Mouse (Mus musculus): ENCODE data around the gene Tbl1xr1. TPM values are rescaled to one million over a fixed set of nuclear protein-coding genes. Genes with fewer than 3 reads are reported as not detected.

Tbl1xr1 gene
- 10 to 100 TPM; 52.9 to 55.5 TPM for total RNA-seq (2021)
- long read RNA-seq, experiment 1, full-length matches to known transcripts, result 7 of 19 reads
- long read RNA-seq, experiment 1, partial matches to known transcripts, result 0 of 19 reads
- long read RNA-seq, experiment 1, other reads (novel, unspliced or antisense), result 12 of 19 reads
- long read RNA-seq, experiment 2, full-length matches to known transcripts, result 5 of 20 reads
- long read RNA-seq, experiment 2, partial matches to known transcripts, result 7 of 20 reads
- long read RNA-seq, experiment 2, other reads (novel, unspliced or antisense), result 8 of 20 reads

DNA sequence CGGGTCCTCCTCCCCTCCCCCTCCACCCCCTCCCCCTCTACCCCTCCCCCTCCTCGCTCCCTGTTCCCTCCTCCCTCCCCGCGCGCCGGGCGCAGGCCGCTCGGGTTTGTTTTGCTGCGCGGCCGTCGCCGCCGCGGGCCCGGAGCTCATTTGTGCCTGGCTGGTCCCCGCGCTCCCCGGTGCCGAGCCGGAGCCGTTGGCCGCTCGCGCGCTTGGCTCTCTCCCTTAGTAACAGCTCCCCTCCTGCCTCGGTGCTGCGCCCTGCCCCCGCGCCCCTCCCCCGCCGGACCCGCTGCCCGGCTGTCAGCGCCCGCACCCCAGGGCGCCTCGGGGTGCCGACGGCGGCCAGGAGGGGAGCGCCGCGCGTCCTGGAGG is at the start of gene Tbl1xr1:
Tbl1xr1 (plus strand) TSS at position 92 of the 375 bp plus-strand sequence.
- DNase-seq (ENCODE audit: low spot score), result peak; percentile 95

DNA sequence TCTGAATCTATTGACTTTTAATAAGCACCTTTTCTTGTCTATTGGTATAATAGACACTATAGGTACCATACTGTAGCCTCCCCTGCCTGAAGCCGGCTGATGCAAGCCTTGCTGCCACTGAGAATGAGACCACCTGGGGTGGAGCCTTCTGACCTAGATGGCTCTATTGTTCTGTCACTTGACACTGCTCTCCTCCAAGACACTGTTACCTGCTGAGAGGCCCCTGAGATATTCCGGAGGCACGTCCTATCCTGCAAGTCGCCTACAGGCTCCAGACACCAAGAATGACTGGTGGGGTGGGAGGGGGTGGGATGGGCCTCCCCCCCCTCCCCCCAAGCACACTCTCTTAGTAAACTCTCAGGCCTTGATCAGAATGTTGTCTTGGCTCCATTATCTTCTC is 38.4 kb upstream of the Tbl1xr1 start:
- DNase-seq (ENCODE audit: low spot score), result no peak

GRCm38 (mm10) chr3:22039036-22039795 is 37.2 kb upstream of the Tbl1xr1 start:
- no peak for DNase-seq (ENCODE audit: low spot score)

DNA sequence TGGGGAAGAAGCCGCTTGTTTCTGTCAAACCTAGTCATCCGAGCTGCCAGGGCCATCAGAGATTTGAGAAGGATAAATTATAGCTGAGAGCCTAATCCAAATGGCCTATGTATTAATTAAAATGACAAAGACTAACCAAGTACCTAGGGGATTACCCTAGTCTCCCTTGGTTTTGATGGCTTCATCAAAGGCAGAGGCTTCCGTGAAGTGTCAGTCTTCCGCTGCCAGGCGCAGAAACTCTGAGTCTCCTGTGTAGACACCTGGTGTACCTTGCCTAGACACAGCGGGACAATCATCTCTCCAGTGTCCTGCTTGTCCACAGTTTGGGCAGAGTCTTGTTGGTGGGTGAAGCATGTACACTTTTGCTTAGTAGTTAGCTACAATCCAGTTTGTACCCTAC is 35.8 kb upstream of the Tbl1xr1 start:
- DNase-seq (ENCODE audit: low spot score), result no peak

GRCm38 (mm10) chr3:22047203-22047602 is 29.2 kb upstream of the Tbl1xr1 start:
- peak; percentile 20 for DNase-seq (ENCODE audit: low spot score)

DNA sequence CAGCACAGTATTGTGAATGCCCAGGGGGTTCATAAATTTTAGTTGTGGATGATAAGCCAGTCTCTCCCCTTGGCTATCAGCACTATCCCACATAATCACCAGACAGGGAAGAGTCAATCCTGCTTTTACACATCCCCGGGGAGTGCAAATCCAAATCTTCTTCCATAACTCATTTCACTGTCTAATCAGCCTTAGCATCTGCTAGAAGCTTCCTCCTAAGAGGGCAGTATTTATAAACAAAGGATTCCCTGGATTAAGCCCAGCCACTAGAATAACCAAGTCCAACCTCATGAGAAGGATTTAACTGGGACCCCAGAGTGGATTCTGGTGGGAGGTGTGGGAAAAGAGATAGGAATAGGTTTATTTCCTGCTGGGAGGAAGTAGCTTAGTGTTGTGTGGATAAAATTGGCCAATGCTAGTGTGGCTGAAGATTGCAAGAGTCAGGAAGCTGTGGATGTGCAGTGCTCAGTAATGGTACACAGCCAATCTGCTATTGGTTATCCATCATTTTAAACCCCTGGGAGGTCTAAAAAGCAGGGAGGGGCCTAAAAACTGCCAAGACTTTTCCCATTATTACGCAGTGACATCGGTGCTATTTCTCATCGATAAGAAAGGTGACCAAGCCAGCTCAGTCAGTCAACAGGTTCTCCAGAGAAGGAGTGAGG is 19.7 kb upstream of the Tbl1xr1 start:
- DNase-seq (ENCODE audit: low spot score), result no peak

GRCm38 (mm10) chr3:22058206-22058804 is 18.1 kb upstream of the Tbl1xr1 start:
- no peak for DNase-seq (ENCODE audit: low spot score)

GRCm38 (mm10) chr3:22061163-22061562 is 15.3 kb upstream of the Tbl1xr1 start:
- no peak for DNase-seq (ENCODE audit: low spot score)

GRCm38 (mm10) chr3:22068621-22069020 is 7.8 kb upstream of the Tbl1xr1 start:
- DNase-seq (ENCODE audit: low spot score), result no peak

DNA sequence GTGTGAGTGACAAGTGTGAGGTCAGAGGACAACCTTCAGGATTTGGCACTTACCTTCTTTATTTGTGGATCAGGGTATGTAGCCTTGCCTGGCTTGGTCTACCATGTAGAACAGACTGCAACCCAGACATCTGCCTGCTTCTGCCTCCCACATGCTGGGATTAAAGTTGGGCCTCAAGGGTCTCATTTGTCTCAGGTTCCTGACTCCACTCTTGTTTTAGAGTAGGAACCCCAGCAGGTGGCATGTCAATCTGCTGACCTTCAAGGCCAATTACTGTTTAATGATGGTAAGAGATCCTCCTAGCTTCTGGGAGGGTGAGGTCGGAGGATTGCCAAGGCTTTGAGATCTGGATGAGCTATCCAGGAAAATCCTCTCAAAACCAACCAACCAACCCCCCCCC is 2.5 kb upstream of the Tbl1xr1 start:
- DNase-seq (ENCODE audit: low spot score), result no peak

DNA sequence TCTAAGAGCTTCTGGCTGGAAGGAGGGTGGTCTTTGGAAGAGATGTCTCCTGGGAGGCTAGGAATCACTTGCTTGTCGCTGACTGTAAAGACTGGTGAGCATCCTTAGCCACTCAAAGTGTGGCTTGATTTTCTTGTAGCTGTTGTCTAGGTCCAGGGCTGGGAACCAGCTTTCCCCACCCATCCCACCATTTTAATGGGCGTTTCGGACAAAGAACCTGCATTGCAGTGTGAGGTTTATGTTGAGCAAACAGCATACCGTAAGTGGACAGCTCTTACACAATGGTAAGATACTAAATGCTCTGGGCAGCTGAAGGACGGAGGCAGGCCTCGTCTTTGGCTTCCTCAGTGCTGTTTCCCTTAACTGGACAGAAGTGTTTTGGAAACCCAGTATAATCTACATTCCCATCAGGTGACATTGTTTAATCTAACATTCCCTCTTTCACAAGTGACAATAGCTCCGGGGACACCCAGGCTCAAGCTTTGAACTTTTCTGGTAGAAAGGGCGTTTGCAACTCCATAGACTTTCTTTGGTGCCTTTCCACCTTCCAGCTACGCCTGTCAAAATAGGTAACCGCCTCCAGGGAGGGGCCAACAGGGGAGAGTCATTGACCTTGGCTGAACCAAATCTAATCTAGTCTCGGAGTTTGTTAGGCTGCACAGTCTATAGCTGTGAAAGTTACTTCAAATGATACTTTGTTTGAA is 1.7 kb upstream of the Tbl1xr1 start:
- no peak for DNase-seq (ENCODE audit: low spot score)

- no peak for DNase-seq (ENCODE audit: low spot score)
These were observed 950 bp upstream of the Tbl1xr1 start for GRCm38 (mm10) chr3:22075517-22075886.

GRCm38 (mm10) chr3:22075887-22076560 is 428 bp upstream of the Tbl1xr1 start:
- DNase-seq (ENCODE audit: low spot score), result peak; percentile 85

GRCm38 (mm10) chr3:22076936-22077656 is 644 bp downstream of the Tbl1xr1 start:
- peak; percentile 50 for DNase-seq (ENCODE audit: low spot score)

GRCm38 (mm10) chr3:22077657-22078475 is 1.4 kb downstream of the Tbl1xr1 start:
- DNase-seq (ENCODE audit: low spot score), result peak; percentile 43

GRCm38 (mm10) chr3:22078529-22078928 is 2.1 kb downstream of the Tbl1xr1 start:
- no peak for DNase-seq (ENCODE audit: low spot score)

GRCm38 (mm10) chr3:22081869-22082268 is 5.4 kb downstream of the Tbl1xr1 start:
- no peak for DNase-seq (ENCODE audit: low spot score)

- no peak for DNase-seq (ENCODE audit: low spot score)
These were observed 6.4 kb downstream of the Tbl1xr1 start for GRCm38 (mm10) chr3:22082823-22083222.

Measured in gastrocnemius, adult 18-20 months (tissue).